Mouse (Mus musculus): Measurements from ENCODE around the gene Arhgap15. TPM values are rescaled to one million over a fixed set of nuclear protein-coding genes. Genes with fewer than 3 reads are reported as not detected.

Arhgap15 gene
- polyA plus RNA-seq, 1 experiment from 2014 or later: 0.95 TPM

DNA sequence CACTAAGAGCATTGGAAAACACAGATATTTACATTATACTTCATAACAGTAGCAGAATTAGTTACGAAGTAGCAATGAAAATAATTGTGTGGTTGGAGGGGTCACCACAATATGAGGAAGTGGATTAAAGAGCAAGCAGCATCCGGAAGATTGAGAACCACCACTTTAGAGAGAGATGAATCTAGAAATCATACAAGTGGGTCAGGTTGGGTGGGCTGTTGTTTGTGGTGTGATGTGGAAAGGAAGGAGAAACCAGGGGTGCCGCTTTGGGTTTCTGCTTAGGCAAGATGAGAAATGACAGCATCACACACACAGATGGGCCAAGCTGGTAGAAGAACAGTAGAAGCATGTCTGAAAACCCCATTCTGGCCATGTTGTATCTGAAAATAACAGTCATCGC is 575.2 kb downstream of the Arhgap15 start:
- Histone ChIP-seq H3K27me3 (replicated peaks; ENCODE audit: control insufficient read depth, insufficient read depth, low read length) (no peaks in the 10 kb centered on the region), H3K4me2 (ENCODE audit: low read length) (no peak overlapping the region), H3K27ac (ENCODE audit: low read length) (no peak overlapping the region), H3K9ac (replicated peaks; ENCODE audit: low read depth, low read length) (no peak overlapping the region), H3K9me3 (ENCODE audit: control insufficient read depth, low read length) (no peaks in the 10 kb centered on the region), H3K36me3 (ENCODE audit: control insufficient read depth, insufficient read depth) (no peaks in the 10 kb centered on the region), H3K4me1 (replicated peaks; ENCODE audit: control insufficient read depth, insufficient read depth, low read length) (no peaks in the 10 kb centered on the region), H3K4me3 (replicated peaks; ENCODE audit: low read length) (no peak overlapping the region)
- no peak for ATAC-seq
- 92% methylated on average over 4 of the region's 4 CpGs for WGBS

DNA sequence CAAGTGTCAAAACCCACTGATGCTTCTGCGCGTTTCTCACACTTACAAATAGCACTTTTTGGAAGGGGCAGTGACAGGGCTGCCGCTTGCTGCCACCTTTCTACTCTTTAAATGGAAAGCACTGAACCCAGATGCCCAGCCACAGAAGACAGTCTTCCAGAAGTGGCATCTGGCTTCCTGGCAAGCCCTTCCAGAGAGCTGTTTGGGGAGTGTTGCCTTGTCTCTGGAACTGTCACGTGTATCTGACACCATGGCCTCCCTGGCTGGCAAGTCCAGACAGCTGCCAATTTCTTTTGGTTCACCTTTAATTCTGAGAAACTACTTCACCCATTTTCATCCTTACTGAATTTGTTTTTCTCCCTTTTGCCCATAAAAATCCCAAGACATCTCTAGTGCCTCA is 584.7 kb downstream of the Arhgap15 start:
- no peak overlapping the region for H3K4me2 ChIP-seq (ENCODE audit: low read length)
- 46% methylated on average over 4 of the region's 4 CpGs for WGBS
- H3K27me3 ChIP-seq (replicated peaks; ENCODE audit: control insufficient read depth, insufficient read depth, low read length): no peaks in the 10 kb centered on the region
- H3K4me3 ChIP-seq (replicated peaks; ENCODE audit: low read length): no peak overlapping the region
- H3K9ac ChIP-seq (replicated peaks; ENCODE audit: low read depth, low read length): no peak overlapping the region
- no peaks in the 10 kb centered on the region for H3K36me3 ChIP-seq (ENCODE audit: control insufficient read depth, insufficient read depth)
- no peaks in the 10 kb centered on the region for H3K4me1 ChIP-seq (replicated peaks; ENCODE audit: control insufficient read depth, insufficient read depth, low read length)
- H3K9me3 ChIP-seq (ENCODE audit: control insufficient read depth, low read length): no peaks in the 10 kb centered on the region
- ATAC-seq: peak; percentile 67
- H3K27ac ChIP-seq (ENCODE audit: low read length): peak overlapping the region; percentile 48

DNA sequence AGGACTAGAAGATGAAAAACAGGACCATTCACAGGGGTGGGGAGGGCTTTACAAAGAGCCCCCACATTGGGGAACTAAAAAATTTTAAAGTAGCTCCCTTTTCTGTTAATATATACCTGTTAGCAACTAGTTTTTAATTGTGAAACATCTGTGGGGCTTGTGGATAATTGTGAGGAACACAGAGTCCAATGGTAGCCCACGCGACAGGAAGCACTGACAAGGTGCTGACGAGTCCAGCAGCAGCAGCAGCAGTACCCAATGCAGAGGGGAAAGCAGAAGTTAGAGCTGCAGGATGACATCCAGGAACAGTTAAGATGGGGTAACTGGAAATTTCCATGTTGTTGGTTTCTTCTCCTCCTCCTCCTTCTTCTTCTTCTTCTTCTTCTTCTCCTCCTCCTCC is 585.4 kb downstream of the Arhgap15 start:
- WGBS: 76% methylated on average over 3 of the region's 3 CpGs
- Histone ChIP-seq H3K9ac (replicated peaks; ENCODE audit: low read depth, low read length) (no peak overlapping the region), H3K4me3 (replicated peaks; ENCODE audit: low read length) (no peak overlapping the region), H3K27ac (ENCODE audit: low read length) (no peak overlapping the region), H3K27me3 (replicated peaks; ENCODE audit: control insufficient read depth, insufficient read depth, low read length) (no peaks in the 10 kb centered on the region), H3K36me3 (ENCODE audit: control insufficient read depth, insufficient read depth) (no peaks in the 10 kb centered on the region), H3K9me3 (ENCODE audit: control insufficient read depth, low read length) (no peaks in the 10 kb centered on the region), H3K4me1 (replicated peaks; ENCODE audit: control insufficient read depth, insufficient read depth, low read length) (no peaks in the 10 kb centered on the region), H3K4me2 (ENCODE audit: low read length) (no peak overlapping the region)
- no peak for ATAC-seq

DNA sequence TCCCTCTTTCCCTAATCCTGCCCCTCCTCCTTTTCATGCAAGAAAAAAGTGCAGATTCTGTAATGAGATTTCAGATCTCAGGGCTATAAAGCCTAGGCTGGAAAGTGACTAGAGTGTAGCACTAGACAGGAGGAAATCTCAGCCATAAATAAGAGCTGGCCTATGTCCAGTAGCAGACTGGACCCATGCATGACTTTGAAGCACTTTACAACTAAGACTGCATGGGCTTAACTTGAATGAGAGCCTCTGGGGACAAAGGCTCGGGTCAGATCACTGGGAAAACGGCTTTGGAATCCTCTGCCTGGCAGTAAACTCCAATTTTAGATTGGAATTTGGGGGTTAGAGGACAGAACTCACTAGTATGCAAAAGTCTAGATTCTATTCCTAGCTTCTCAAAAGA is 585.9 kb downstream of the Arhgap15 start:
- Histone ChIP-seq H3K9me3 (ENCODE audit: control insufficient read depth, low read length) (no peaks in the 10 kb centered on the region), H3K27ac (ENCODE audit: low read length) (no peak overlapping the region), H3K4me2 (ENCODE audit: low read length) (no peak overlapping the region), H3K27me3 (replicated peaks; ENCODE audit: control insufficient read depth, insufficient read depth, low read length) (no peaks in the 10 kb centered on the region), H3K36me3 (ENCODE audit: control insufficient read depth, insufficient read depth) (no peaks in the 10 kb centered on the region), H3K4me1 (replicated peaks; ENCODE audit: control insufficient read depth, insufficient read depth, low read length) (no peaks in the 10 kb centered on the region), H3K9ac (replicated peaks; ENCODE audit: low read depth, low read length) (no peak overlapping the region), H3K4me3 (replicated peaks; ENCODE audit: low read length) (no peak overlapping the region)
- ATAC-seq: no peak
- 40% methylated on average over 2 of the region's 2 CpGs for whole genome bisulfite sequencing

DNA sequence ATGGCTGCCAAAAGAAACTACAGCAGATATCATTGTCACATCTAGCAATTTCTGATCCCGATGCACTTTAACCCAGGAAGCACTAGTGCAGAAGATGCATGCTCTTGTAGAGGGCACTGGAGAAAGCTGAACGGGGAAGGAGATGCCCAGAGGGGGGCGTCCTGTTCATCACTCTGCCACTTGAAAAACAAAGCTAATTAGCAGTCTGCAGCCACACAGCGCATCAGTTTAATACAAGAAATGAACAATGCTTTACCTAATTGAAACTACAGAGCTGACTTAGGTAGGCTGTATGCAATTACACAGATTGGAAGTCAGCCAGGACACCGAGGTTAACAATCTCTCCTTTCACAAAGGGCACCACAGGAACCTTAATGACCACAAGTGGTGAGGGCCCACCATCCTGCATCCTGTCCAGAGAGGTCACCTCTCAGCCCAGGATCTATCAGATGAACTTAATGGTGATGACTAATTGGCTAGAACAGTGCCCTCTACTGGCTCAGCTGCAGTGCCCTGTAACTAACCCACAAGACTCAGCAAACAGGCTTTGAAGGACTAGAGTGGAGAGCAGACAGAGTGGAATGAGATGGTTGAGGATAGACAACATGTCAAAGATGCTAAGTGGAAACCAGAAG is 588.2 kb downstream of the Arhgap15 start:
- Histone ChIP-seq H3K36me3 (ENCODE audit: control insufficient read depth, insufficient read depth) (no peaks in the 10 kb centered on the region), H3K27ac (ENCODE audit: low read length) (no peak overlapping the region), H3K4me3 (replicated peaks; ENCODE audit: low read length) (no peak overlapping the region), H3K4me1 (replicated peaks; ENCODE audit: control insufficient read depth, insufficient read depth, low read length) (peaks cover 13% of the 10 kb centered on the region), H3K4me2 (ENCODE audit: low read length) (no peak overlapping the region), H3K27me3 (replicated peaks; ENCODE audit: control insufficient read depth, insufficient read depth, low read length) (no peaks in the 10 kb centered on the region), H3K9me3 (ENCODE audit: control insufficient read depth, low read length) (no peaks in the 10 kb centered on the region), H3K9ac (replicated peaks; ENCODE audit: low read depth, low read length) (no peak overlapping the region)
- no peak for ATAC-seq
- WGBS: 32% methylated on average over 5 of the region's 5 CpGs

DNA sequence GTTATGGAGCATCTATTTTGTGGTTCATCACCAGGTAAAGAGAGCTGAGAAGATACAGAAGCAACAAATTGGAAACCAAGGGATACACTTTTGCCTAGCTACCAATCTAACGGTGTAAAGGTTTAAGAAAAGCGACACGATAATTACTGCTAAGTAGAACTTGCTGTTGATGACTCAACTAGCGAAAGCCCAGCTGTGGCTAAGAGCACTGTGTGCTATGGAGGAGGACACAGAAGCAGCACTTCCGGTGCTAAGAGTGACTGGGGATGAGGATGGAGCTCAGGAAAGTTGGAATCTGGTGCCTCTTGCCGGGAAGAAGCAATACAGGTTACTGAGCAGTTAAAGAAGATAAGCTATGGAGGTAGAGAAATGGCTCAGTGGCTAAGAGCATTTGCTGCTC is 589.8 kb downstream of the Arhgap15 start:
- 94% methylated on average over 6 of the region's 6 CpGs for WGBS

DNA sequence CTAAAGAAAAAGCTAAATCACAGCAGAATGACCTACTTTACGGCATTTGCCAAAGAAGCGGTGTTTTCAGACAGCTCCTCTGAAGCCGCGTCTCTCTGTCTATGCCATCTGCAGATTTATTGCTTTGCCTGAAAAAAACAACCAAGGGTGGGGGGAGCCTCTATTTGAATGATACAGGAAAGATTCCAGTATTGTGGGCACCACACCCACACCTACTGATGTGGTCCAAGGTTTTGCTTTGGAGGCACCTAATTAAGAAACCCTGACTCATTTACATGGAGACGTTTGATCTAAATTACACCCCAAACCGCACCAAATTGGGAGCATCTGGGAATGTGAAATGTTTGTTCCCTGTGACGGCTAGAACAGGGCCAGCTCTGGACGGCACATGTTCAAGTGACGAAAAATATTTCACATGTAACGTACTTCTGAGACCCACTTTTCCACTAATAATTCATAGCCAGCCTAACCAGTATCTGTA is 592.5 kb downstream of the Arhgap15 start:
- peak overlapping the region; percentile 21; the same call in 1 of the 2 replicates for H3K4me2 ChIP-seq (ENCODE audit: low read length)
- H3K36me3 ChIP-seq (ENCODE audit: control insufficient read depth, insufficient read depth): no peaks in the 10 kb centered on the region
- H3K9ac ChIP-seq (replicated peaks; ENCODE audit: low read depth, low read length): 0 out of 2 replicates have a peak overlapping the region, but pooled peaks have one; percentile 15
- whole genome bisulfite sequencing: 31% methylated on average over 10 of the region's 10 CpGs
- H3K4me3 ChIP-seq (replicated peaks; ENCODE audit: low read length): no peak overlapping the region
- no peaks in the 10 kb centered on the region for H3K27me3 ChIP-seq (replicated peaks; ENCODE audit: control insufficient read depth, insufficient read depth, low read length)
- ATAC-seq: peak; percentile 83
- peaks cover 13% of the 10 kb centered on the region for H3K4me1 ChIP-seq (replicated peaks; ENCODE audit: control insufficient read depth, insufficient read depth, low read length)
- H3K9me3 ChIP-seq (ENCODE audit: control insufficient read depth, low read length): no peaks in the 10 kb centered on the region
- peak overlapping the region; percentile 85 for H3K27ac ChIP-seq (ENCODE audit: low read length)

More for the DNA sequence above, 589.8 kb downstream of the Arhgap15 start:
- Histone ChIP-seq H3K4me1 (replicated peaks; ENCODE audit: control insufficient read depth, insufficient read depth, low read length) (peaks cover 13% of the 10 kb centered on the region), H3K27me3 (replicated peaks; ENCODE audit: control insufficient read depth, insufficient read depth, low read length) (no peaks in the 10 kb centered on the region), H3K4me3 (replicated peaks; ENCODE audit: low read length) (no peak overlapping the region), H3K9ac (replicated peaks; ENCODE audit: low read depth, low read length) (no peak overlapping the region), H3K9me3 (ENCODE audit: control insufficient read depth, low read length) (no peaks in the 10 kb centered on the region), H3K27ac (ENCODE audit: low read length) (no peak overlapping the region), H3K36me3 (ENCODE audit: control insufficient read depth, insufficient read depth) (no peaks in the 10 kb centered on the region), H3K4me2 (ENCODE audit: low read length) (no peak overlapping the region)
- ATAC-seq: no peak

DNA sequence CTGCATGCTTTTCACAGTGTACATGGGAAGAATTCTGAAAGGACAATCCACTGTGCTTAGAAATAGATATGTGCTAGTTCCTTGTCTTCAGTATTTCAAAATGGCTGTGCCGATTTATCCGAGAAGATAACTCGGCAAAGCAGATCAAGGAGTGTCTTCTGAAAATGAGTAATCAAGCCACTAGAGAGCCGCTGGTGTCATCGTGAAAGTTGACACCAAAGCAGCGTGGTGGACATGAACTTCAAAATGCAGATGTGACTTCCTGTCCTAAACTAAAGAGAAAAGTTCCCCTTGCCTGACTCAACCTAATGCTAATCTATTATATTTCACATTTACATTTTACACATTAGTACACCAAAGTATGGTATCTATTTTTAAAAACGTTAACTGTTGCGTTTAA is 596.2 kb downstream of the Arhgap15 start:
- Histone ChIP-seq H3K4me2 (ENCODE audit: low read length) (no peak overlapping the region), H3K9ac (replicated peaks; ENCODE audit: low read depth, low read length) (no peak overlapping the region), H3K27me3 (replicated peaks; ENCODE audit: control insufficient read depth, insufficient read depth, low read length) (no peaks in the 10 kb centered on the region), H3K36me3 (ENCODE audit: control insufficient read depth, insufficient read depth) (no peaks in the 10 kb centered on the region), H3K9me3 (ENCODE audit: control insufficient read depth, low read length) (no peaks in the 10 kb centered on the region), H3K27ac (ENCODE audit: low read length) (no peak overlapping the region), H3K4me3 (replicated peaks; ENCODE audit: low read length) (no peak overlapping the region), H3K4me1 (replicated peaks; ENCODE audit: control insufficient read depth, insufficient read depth, low read length) (peaks cover 13% of the 10 kb centered on the region)
- WGBS: 95% methylated on average over 8 of the region's 8 CpGs
- no peak for ATAC-seq

DNA sequence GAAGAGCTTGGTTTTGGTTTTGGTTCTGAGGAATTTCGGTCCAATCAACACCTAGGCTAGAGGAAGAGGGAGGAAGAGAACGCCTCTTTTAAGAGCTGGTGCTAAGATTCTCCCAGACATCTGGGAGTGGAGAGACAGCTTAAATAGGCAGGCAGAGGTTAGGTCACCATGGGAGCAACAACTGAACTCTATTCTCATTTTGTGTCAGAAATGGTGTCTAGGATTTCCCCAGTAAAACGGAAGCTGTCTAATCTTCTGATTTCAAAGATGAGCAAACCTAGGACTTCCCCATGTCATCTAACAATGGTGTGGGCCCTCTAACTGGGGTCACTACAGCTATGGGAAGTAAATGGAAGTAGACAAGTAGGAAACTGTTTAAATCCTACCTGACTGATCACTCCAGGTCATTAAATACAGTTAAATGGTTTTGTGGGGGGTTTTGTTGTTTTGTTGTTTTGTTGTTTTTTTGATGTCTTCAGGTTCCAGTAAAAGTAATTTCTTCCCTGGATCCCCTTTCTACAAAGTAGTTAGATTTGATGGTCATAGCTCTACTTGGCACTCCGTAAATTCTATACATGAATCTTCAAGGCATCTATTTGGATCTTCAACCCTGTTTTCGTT is 596.8 kb downstream of the Arhgap15 start:
- WGBS: 93% methylated on average over 5 of the region's 5 CpGs
- Histone ChIP-seq H3K27me3 (replicated peaks; ENCODE audit: control insufficient read depth, insufficient read depth, low read length) (no peaks in the 10 kb centered on the region), H3K4me1 (replicated peaks; ENCODE audit: control insufficient read depth, insufficient read depth, low read length) (peaks cover 10% of the 10 kb centered on the region)

More for the DNA sequence above, 596.8 kb downstream of the Arhgap15 start:
- Histone ChIP-seq H3K36me3 (ENCODE audit: control insufficient read depth, insufficient read depth) (no peaks in the 10 kb centered on the region), H3K9me3 (ENCODE audit: control insufficient read depth, low read length) (no peaks in the 10 kb centered on the region), H3K27ac (ENCODE audit: low read length) (no peak overlapping the region), H3K4me2 (ENCODE audit: low read length) (no peak overlapping the region), H3K4me3 (replicated peaks; ENCODE audit: low read length) (no peak overlapping the region), H3K9ac (replicated peaks; ENCODE audit: low read depth, low read length) (no peak overlapping the region)
- no peak for ATAC-seq

Measured in forebrain, embryonic 16.5 days (tissue).